Mouse (Mus musculus) retina, adult 2 months (tissue): ENCODE results near the gene Plekha3.

Source experiments
- DNase-seq: peaks from one replicate; pipeline ENCODE4 v3.0.0-alpha.2; 2012; ENCODE audit warnings: low read depth, low spot score

Gene Plekha3

GRCm38 (mm10) chr2:76676401-76677226, 1.5 kb downstream of the Plekha3 start:
- DNase-seq = no peak

- DNase-seq = no peak
Measured at GRCm38 (mm10) chr2:76682301-76682700, 7.2 kb downstream of the Plekha3 start.

GRCm38 (mm10) chr2:76686986-76687385, 11.9 kb downstream of the Plekha3 start:
- DNase-seq = no peak

DNA sequence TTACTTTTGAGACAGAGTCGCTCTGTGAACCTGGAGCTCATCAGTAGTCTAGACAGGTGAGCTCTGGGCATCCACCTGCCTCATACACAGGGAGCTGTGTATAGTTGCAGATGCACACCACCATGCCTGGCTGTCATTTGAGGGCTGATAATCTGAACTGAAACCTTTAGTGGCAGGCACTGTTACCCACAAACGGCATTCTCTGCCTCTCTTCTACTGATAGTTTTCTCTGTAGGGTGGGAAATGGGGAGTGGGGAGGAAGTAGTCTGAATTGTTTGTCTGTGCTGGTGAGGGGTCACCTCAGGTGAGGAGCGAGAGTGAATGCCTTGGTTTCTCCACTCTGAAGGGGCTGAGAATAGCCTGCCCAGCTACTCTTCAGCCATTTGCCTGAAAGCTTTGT, 12.5 kb downstream of the Plekha3 start:
- no peak for DNase-seq

- no peak for DNase-seq
Measured at GRCm38 (mm10) chr2:76688162-76688561, 13.1 kb downstream of the Plekha3 start.

- no peak for DNase-seq
Measured at GRCm38 (mm10) chr2:76690436-76691204, 15.5 kb downstream of the Plekha3 start.

- DNase-seq = no peak
Measured at GRCm38 (mm10) chr2:76693765-76694164, 18.7 kb downstream of the Plekha3 start.

- no peak for DNase-seq
Measured at GRCm38 (mm10) chr2:76695290-76695689, 20.2 kb downstream of the Plekha3 start.

- DNase-seq = no peak
Measured at GRCm38 (mm10) chr2:76702188-76702587, 27.1 kb downstream of the Plekha3 start.

GRCm38 (mm10) chr2:76702751-76703150, 27.7 kb downstream of the Plekha3 start:
- no peak for DNase-seq

DNA sequence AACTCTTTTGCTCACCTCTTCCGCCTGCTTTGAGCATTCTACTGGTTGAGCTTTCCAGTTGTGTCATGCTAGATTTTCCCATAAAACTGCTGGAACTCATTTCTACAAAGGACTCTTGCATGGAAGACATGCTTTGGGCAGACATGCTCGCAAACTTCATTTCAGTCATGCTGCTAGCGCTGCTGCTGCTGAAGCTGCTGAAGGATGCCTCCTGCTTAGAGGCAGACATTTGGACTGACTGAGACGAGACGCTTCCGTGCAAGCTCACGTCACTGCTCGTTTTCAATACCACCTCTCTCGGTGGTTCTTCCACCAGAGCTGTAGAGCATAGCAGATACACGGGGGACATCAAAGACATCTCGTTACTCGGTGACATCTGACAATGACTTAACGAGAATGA, 30.6 kb downstream of the Plekha3 start:
- DNase-seq = no peak

DNA sequence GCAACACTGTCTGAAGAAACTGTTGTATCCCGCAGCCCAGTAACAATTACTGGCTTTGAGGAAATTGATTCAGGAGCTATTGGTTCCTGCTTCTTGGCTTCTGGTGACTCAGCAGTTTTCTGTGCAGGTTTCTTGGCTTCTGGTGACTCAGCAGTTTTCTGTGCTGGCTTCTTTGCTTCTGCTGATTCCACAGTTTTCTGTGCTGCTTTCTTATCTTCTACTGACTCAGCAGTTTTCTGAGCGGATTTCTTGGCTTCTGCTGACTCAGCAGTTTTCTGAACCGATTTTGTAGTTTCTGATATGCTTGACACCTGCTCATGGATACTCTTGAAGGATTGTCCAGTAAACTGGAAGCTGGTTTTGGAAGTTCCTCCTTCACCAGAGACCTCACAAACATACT, 33.4 kb downstream of the Plekha3 start:
- DNase-seq = no peak

DNA sequence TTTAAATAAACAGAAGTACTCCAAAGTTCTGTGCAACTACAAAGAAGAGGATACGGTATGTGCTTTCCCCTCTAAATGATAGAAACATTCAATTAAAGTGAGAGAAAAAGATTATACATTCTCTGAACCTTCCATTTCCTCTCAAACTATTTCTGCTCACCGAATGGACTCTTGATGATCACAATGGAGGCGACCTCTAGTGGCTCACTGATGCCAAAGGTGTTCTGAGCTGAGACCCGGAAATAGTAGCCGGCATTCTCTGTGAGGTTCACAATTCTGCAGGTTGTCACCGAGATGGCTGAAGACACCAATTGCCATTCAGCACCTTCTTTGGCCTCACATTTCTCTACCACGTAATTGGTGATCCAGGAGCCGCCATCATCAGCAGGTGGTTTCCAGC, 39.9 kb downstream of the Plekha3 start:
- no peak for DNase-seq

DNA sequence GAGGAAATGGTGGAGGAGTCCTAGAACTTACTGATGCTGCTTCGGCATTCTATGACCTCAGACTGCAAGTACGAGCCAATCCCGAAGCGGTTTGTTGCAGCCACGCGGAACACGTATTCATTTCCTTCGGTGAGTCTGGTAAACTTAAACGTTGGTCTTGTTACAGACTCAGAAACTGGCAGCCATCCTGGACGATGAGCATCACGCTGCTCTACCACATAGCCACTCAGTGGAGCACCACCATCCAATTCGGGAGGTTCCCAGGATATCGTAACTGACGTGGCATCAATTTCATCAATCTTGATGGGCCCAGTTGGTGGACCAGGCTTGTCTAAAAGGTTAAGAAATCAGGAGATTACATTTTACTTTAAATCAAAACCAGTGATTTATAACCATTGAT, 44.6 kb downstream of the Plekha3 start:
- DNase-seq = no peak
